Mouse (Mus musculus) heart, postnatal 10 days (tissue): ENCODE data around the gene Wipf1. TPM values are rescaled to one million over a fixed set of nuclear protein-coding genes. Genes with fewer than 3 reads are reported as not detected.
A peak's percentile ranks its signal among the peaks of the same experiment; 100 is the strongest.

Experiments
- DNase-seq, 2 experiments: peaks; one replicate each; pipeline ENCODE4 v3.0.0; 2021
- intact Hi-C: fragments of 180-260 bp; cut with DNase I; formaldehyde crosslinking; loops from one replicate; pipeline ENCODE4 v1.15.1; 2025
- total RNA-seq, 2 experiments: library from RNA; stranded (reverse); gene quantifications; 2 replicates each; pipeline ENCODE4 v1.2.3; 2021

Wipf1 gene
- total RNA-seq, 2 experiments from 2014 or later: 22.0 to 23.1 TPM

DNA sequence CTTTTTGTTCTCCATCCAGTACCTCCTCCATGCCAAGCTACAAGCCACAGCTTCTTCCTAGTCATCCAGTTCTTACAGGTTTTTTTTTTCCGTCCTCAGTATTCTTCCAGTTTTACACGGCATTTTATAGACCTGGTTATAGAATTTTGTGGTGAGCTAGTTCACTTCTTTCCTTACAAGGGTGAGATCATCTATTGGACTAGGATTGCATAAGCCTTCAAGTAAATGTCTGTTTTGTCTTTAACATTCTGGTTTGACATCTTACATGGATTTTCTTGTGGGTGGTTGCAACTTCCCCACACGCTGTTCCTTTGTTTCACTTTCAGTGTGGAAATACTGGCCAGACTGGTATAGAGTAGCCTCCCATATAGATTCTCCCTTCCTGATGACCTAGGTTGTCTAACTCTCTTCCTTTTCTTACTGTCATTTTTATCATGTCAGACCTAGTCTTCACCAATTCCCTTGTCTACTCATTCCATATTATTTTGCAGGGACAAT, 132.7 kb downstream of the Wipf1 start:
- intact Hi-C loops: no loop called here
- no peak for DNase-seq

DNA sequence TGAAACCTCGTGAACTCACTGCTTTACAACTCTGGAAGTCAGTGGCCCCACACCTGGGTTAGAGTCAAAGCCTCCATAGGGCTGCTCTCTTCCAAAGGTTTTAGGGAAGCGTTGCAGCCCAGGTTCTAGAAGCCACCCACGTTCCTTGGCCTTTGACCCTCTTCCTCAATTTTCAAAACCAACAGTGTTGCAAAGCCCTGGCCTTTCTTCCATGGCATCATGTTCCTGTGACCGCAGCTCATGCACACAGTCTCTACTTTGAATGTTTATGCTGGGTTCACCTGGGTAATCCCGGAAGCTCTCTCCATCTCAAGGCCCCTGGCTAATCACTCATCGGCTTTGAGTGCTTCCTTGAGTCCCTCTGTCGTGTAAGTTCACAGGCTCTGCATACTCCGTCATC, 134.0 kb downstream of the Wipf1 start:
- no peak for DNase-seq
- intact Hi-C loops: no loop called here

GRCm38 (mm10) chr2:73394476-73394875, 135.1 kb downstream of the Wipf1 start:
- intact Hi-C loops: no loop called here
- DNase-seq: no peak

GRCm38 (mm10) chr2:73392772-73393171, 136.8 kb downstream of the Wipf1 start:
- intact Hi-C loops: no loop called here
- DNase-seq: no peak

DNA sequence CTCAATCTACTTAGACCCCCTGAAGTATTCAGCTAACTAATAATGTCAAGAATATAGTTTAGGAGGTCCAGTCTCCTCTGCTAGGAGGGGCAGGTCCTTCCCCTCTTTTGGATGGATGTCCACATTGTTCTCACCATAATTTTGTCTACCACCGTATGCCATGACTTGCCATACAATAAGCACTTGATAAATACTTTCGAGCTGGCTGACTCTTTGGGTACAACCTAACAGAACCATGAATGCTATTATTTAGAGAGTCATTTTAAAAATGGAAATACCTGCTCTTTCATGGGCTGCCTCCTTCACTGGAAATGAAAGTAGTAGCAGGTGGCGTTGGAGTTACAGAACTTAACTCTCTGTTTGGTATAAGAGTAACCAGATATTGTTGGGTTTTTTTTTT, 139.6 kb downstream of the Wipf1 start:
- DNase-seq: no peak
- intact Hi-C loops: loop anchor here (5.0 kb wide), 2 partner anchors 78 to 137 kb away; partner anchors contain the start of genes Cir1, Scrn3 and Wipf1

DNA sequence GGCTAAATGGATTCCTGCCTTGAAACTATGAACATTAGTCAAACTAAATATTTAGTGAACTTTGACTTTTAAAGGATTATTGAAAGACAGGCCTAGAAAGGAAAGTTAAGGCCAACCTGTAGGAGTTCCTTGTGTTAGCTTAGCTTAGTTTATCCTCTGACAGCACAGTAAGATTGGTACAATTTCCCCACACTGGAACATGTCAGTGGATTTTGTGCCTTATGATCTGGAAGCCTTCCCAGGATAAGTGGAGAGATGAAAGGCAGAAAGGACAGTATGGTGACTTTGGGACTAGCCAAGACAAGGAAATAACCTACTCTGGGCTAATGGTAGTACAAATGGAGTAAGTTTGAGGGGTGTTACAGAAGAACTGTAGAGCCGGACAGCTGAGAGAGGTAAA, 141.7 kb downstream of the Wipf1 start:
- intact Hi-C loops: loop anchor here (5.0 kb wide), 2 partner anchors 76 to 139 kb away; partner anchors contain the start of genes Cir1, Scrn3 and Wipf1
- peak in 1 of 2 experiments; percentile 5 for DNase-seq

DNA sequence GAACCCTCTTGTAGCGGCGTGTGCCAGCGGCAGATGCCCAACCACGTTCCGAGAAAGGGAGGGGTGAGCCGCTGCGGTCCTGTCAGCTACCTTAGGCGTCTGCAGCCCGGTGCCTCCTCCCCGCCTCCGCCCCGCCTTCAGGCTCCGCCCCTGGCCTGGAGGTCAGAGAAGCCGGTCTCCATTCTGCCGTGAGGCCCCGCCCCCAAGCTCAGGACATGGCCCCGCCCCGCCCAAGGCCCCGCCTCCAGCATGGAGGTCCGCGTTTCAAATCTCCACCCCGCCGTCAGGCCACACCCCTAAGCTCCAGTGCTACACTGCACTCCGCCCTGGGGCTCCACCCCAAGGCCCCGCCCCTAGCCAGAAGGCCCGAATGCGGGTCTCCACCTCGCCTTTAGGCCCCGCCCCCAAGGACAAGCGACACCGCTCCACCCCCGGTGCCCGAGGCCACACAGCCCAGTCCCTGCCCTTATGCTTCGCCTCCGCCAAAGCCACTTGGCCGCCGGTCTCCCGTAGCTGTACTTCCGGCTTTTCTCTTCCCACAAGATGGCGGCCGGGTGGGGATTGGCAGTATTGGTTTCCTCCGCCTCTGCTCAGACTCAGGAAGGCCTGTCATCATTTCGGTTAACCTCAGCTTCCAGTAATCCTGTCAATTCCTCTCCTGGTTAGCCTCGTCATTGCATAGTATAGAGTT, 143.0 kb downstream of the Wipf1 start, which contains the start of gene Gpr155:
Gpr155 (minus strand) TSS at position 217 of the 691 bp plus-strand sequence.
- intact Hi-C loops: loop anchor here (5.0 kb wide), 2 partner anchors 74 to 141 kb away; partner anchors contain the start of genes Cir1, Scrn3 and Wipf1
- DNase-seq: peak; percentile 100

DNA sequence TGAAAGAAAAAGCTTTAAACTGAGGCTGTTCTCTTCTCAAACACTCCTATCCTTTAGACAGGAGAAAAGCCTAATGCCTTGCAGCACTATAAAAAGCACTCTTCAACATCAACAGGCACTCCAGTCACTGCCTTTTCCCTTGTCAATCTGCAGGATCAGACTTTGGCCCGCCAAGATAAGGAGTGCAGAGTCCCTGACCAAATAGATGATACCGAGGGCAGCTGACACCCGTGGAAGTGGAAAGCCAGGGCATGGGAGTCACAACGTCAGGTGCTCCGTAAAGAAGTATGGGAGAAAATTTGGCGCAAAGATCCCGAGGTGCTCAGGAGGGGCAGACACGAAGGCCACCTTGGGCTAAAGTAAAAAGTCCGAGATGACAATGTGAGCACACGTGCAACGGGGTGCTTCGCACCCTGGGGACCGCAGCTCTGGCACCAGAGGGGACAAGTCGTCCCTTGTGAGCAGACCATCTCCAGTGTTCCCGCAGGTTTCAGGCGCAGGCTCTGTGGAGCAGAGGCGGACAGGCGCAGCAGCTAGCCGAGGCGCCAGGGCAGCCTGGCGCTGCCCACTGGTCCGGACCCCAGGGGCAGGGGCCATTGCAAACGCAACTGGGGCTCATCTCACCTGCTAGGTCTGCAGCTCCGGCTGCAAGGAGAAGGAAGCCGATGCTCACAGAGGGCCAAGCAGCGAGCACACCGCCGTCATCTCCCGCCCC, 143.7 kb downstream of the Wipf1 start:
- no peak for DNase-seq
- intact Hi-C loops: loop anchor here (5.0 kb wide), 2 partner anchors 73 to 142 kb away; partner anchors contain the start of genes Cir1, Scrn3 and Wipf1

- intact Hi-C loops: loop anchor here (5.0 kb wide), 2 partner anchors 73 to 142 kb away; partner anchors contain the start of genes Cir1, Scrn3 and Wipf1
- DNase-seq: no peak
Measured at GRCm38 (mm10) chr2:73385172-73385571, 144.4 kb downstream of the Wipf1 start.

GRCm38 (mm10) chr2:73380298-73380975, 149.1 kb downstream of the Wipf1 start:
- intact Hi-C loops: no loop called here
- no peak for DNase-seq

- no peak for DNase-seq
- intact Hi-C loops: no loop called here
Measured at GRCm38 (mm10) chr2:73379656-73380055, 149.9 kb downstream of the Wipf1 start.

Other genes with a start within 250 kb of the Wipf1 start
- 10 to 100 TPM; 14.0 to 17.4 TPM for gene Scrn3, start 217.1 kb downstream of the Wipf1 start, total RNA-seq
- gene Cir1, start 217.0 kb downstream of the Wipf1 start, total RNA-seq: 10 to 100 TPM; 13.7 to 14.0 TPM
- 10 to 100 TPM in 1 of 2 experiments, 1 to 10 TPM in 1; 8.4 to 10.1 TPM for gene Gpr155, start 143.2 kb downstream of the Wipf1 start, total RNA-seq
- gene Chrna1, start 50.6 kb upstream of the Wipf1 start, total RNA-seq: not detected
- 10 to 100 TPM; 60.1 to 62.8 TPM for gene Chn1, start 245.6 kb upstream of the Wipf1 start, total RNA-seq